In genomic region chr3:97052069-97052799, GRCm38 (mm10) we compare ENCODE assay signal across 14 mouse cellular contexts.
A peak's percentile ranks its signal among the peaks of the same experiment; 100 is the strongest.
DNase-seq lines count a peak whose midpoint lies in the region; ATAC-seq and TF ChIP-seq lines count a peak whose summit lies in the region.
"Had no signal": no experiment of that assay in that cellular context is flagged by ENCODE, and none has a peak within 500 bp of the region (broad histone marks: within the 10 kb centered on the region; RNA-seq: fewer than 3 reads in every experiment).

No protein-coding gene starts in this region.

- no peaks in the 10 kb centered on the region for H3K27me3 ChIP-seq in heart, embryonic 11.5 days (ENCODE audit: control insufficient read depth, insufficient read depth, low read length)
- H3K27me3 ChIP-seq in midbrain, embryonic 11.5 days (ENCODE audit: control insufficient read depth, insufficient read depth, low read length) = no peaks in the 10 kb centered on the region
- H3K27me3 ChIP-seq in midbrain, embryonic 10.5 days (ENCODE audit: low read depth, poor library complexity, severe bottlenecking) = no peaks in the 10 kb centered on the region
- no peaks in the 10 kb centered on the region for H3K27me3 ChIP-seq in embryonic facial prominence, embryonic 11.5 days (ENCODE audit: control insufficient read depth, insufficient read depth, low read length)
- H3K27me3 ChIP-seq in limb, embryonic 14.5 days (ENCODE audit: control insufficient read depth, insufficient read depth, low read length) = no peaks in the 10 kb centered on the region
- H3K27me3 ChIP-seq: CH12.LX had no signal

- TF ChIP-seq POLR2A in limb, embryonic 14.5 days (IDR thresholded peaks at IDR 0.05; ENCODE audit: borderline replicate concordance, extremely low read depth, insufficient read depth, insufficient read length) = no peak

- peaks cover 18% of the 10 kb centered on the region for H3K4me1 ChIP-seq in heart, embryonic 11.5 days (ENCODE audit: control insufficient read depth, insufficient read depth, low read length)
- H3K4me1 ChIP-seq in midbrain, embryonic 11.5 days (ENCODE audit: control insufficient read depth, insufficient read depth, low read length) = no peaks in the 10 kb centered on the region
- H3K4me1 ChIP-seq in midbrain, embryonic 10.5 days = peaks cover 18% of the 10 kb centered on the region
- H3K4me1 ChIP-seq in embryonic facial prominence, embryonic 11.5 days (ENCODE audit: control insufficient read depth, insufficient read depth, low read length) = no peaks in the 10 kb centered on the region
- H3K4me1 ChIP-seq in limb, embryonic 14.5 days (ENCODE audit: control insufficient read depth, insufficient read depth, low read length) = peaks cover 15% of the 10 kb centered on the region

- H3K9ac ChIP-seq in heart, embryonic 11.5 days (ENCODE audit: low read depth, low read length) = no peak overlapping the region
- no peak overlapping the region for H3K9ac ChIP-seq in midbrain, embryonic 11.5 days (ENCODE audit: low read length)
- H3K9ac ChIP-seq in embryonic facial prominence, embryonic 11.5 days (replicated peaks; ENCODE audit: low read length) = no peak overlapping the region
- H3K9ac ChIP-seq in limb, embryonic 14.5 days (ENCODE audit: low read depth, low read length, severe bottlenecking) = no peak overlapping the region

- no peak overlapping the region for H3K4me2 ChIP-seq in heart, embryonic 11.5 days
- H3K4me2 ChIP-seq in midbrain, embryonic 11.5 days = no peak overlapping the region
- H3K4me2 ChIP-seq in embryonic facial prominence, embryonic 11.5 days (ENCODE audit: low read depth, low read length) = no peak overlapping the region
- 0 out of 2 replicates have a peak overlapping the region, but pooled peaks have one; percentile 18 for H3K4me2 ChIP-seq in limb, embryonic 14.5 days (replicated peaks; ENCODE audit: low read depth, low read length, severe bottlenecking)
- H3K4me2 ChIP-seq: liver, embryonic 11.5 days had no signal

- ATAC-seq in heart, embryonic 11.5 days (replicated peaks; ENCODE audit: insufficient number of reproducible peaks, low FRiP score, low TSS enrichment) = no peak
- no peak for ATAC-seq in midbrain, embryonic 11.5 days (ENCODE audit: low FRiP score)
- no peak; the same call in 1 of the 2 replicates for ATAC-seq in embryonic facial prominence, embryonic 11.5 days (replicated peaks; ENCODE audit: insufficient number of reproducible peaks, low FRiP score, low TSS enrichment, low read depth)
- 0 out of 2 replicates have a peak, but pooled peaks have one; percentile 23 for ATAC-seq in limb, embryonic 14.5 days (ENCODE audit: low FRiP score, low read depth)
- no peak for ATAC-seq in CD4-positive, CD25-positive, alpha-beta regulatory T cell, adult 4 months

- H3K4me3 ChIP-seq in heart, embryonic 11.5 days (ENCODE audit: low read depth, low read length) = no peak overlapping the region
- no peak overlapping the region for H3K4me3 ChIP-seq in midbrain, embryonic 11.5 days (ENCODE audit: low read depth, low read length)
- H3K4me3 ChIP-seq in midbrain, embryonic 10.5 days = no peak overlapping the region
- H3K4me3 ChIP-seq in embryonic facial prominence, embryonic 11.5 days (ENCODE audit: low read depth, low read length) = no peak overlapping the region
- no peak overlapping the region for H3K4me3 ChIP-seq in limb, embryonic 14.5 days (replicated peaks; ENCODE audit: low read length)

- H3K9me3 ChIP-seq in heart, embryonic 11.5 days (replicated peaks; ENCODE audit: control insufficient read depth, low read length) = no peaks in the 10 kb centered on the region
- no peaks in the 10 kb centered on the region for H3K9me3 ChIP-seq in midbrain, embryonic 11.5 days (ENCODE audit: control insufficient read depth, low read length)
- no peaks in the 10 kb centered on the region for H3K9me3 ChIP-seq in midbrain, embryonic 10.5 days (replicated peaks)
- H3K9me3 ChIP-seq in embryonic facial prominence, embryonic 11.5 days (replicated peaks; ENCODE audit: control insufficient read depth, low read length) = no peaks in the 10 kb centered on the region
- H3K9me3 ChIP-seq in limb, embryonic 14.5 days (ENCODE audit: control insufficient read depth, low read length) = no peaks in the 10 kb centered on the region

- H3K27ac ChIP-seq in heart, embryonic 11.5 days (ENCODE audit: low read depth, low read length) = peak overlapping the region; percentile 64; the same call in 1 of the 2 replicates
- no peak overlapping the region for H3K27ac ChIP-seq in midbrain, embryonic 11.5 days (ENCODE audit: low read depth, low read length)
- no peak overlapping the region for H3K27ac ChIP-seq in midbrain, embryonic 10.5 days (replicated peaks)
- H3K27ac ChIP-seq in embryonic facial prominence, embryonic 11.5 days (replicated peaks; ENCODE audit: low read depth, low read length) = no peak overlapping the region
- H3K27ac ChIP-seq in limb, embryonic 14.5 days (replicated peaks; ENCODE audit: low read depth, low read length) = 0 out of 2 replicates have a peak overlapping the region, but pooled peaks have one; percentile 1
- H3K27ac ChIP-seq: gastrocnemius, adult 2 months had no signal

- WGBS in heart, embryonic 11.5 days (ENCODE audit: insufficient replicate concordance) = 52% methylated on average over 8 of the region's 8 CpGs
- 65% methylated on average over 8 of the region's 8 CpGs for WGBS in midbrain, embryonic 11.5 days
- WGBS in midbrain, embryonic 10.5 days = 76% methylated on average over 8 of the region's 8 CpGs
- 45% methylated on average over 8 of the region's 8 CpGs for WGBS in embryonic facial prominence, embryonic 11.5 days
- 44% methylated on average over 8 of the region's 8 CpGs for WGBS in limb, embryonic 14.5 days

- H3K36me3 ChIP-seq in heart, embryonic 11.5 days (ENCODE audit: control insufficient read depth, insufficient read depth, low read length) = peaks cover 9% of the 10 kb centered on the region
- no peaks in the 10 kb centered on the region for H3K36me3 ChIP-seq in midbrain, embryonic 11.5 days (ENCODE audit: control insufficient read depth, insufficient read depth, low read length)
- H3K36me3 ChIP-seq in midbrain, embryonic 10.5 days = no peaks in the 10 kb centered on the region
- H3K36me3 ChIP-seq in embryonic facial prominence, embryonic 11.5 days (replicated peaks; ENCODE audit: control insufficient read depth, insufficient read depth, low read depth, low read length) = no peaks in the 10 kb centered on the region
- H3K36me3 ChIP-seq in limb, embryonic 14.5 days (ENCODE audit: control insufficient read depth, insufficient read depth, low read length) = no peaks in the 10 kb centered on the region

- no peak for DNase-seq in heart, adult 11 months
- peak; percentile 87 for DNase-seq in midbrain, embryonic 11.5 days (ENCODE audit: low spot score, missing footprints)
- no peak for DNase-seq in midbrain, embryonic 10.5 days (ENCODE audit: low spot score)
- peak; percentile 50 for DNase-seq in embryonic facial prominence, embryonic 11.5 days (ENCODE audit: low spot score)
- peak; percentile 20 for DNase-seq in limb, embryonic 14.5 days (ENCODE audit: low spot score)
- DNase-seq: cerebellum, postnatal 36 days; gastrocnemius, adult 2 months; kidney, adult 18-20 months; lung, postnatal 36 days; right cerebral cortex, postnatal 4 days had no signal

Comparison
In these comparisons a context has a peak if more than half of its experiments do, and no peak if none do; other contexts are left out.
1. DNase-seq: peak in midbrain, embryonic 11.5 days (single experiment), embryonic facial prominence, embryonic 11.5 days (single experiment) and limb, embryonic 14.5 days (single experiment); none in heart, adult 11 months (single experiment) and midbrain, embryonic 10.5 days (single experiment).
2. H3K27ac ChIP-seq: peak in heart, embryonic 11.5 days (single experiment) and limb, embryonic 14.5 days (single experiment); none in midbrain, embryonic 11.5 days (single experiment), midbrain, embryonic 10.5 days (single experiment) and embryonic facial prominence, embryonic 11.5 days (single experiment).